Comparison of ENCODE assay signal across 17 mouse cellular contexts in genomic region chr6:77817116-77817515, GRCm38 (mm10).
DNase-seq lines count a peak whose midpoint lies in the region; ATAC-seq and TF ChIP-seq lines count a peak whose summit lies in the region.
"Had no signal": no experiment of that assay in that cellular context is flagged by ENCODE, and none has a peak within 500 bp of the region (broad histone marks: within the 10 kb centered on the region; RNA-seq: fewer than 3 reads in every experiment).

No protein-coding gene starts in this region.

- H3K27ac ChIP-seq in midbrain, embryonic 11.5 days (ENCODE audit: low read depth, low read length) = no peak overlapping the region
- H3K27ac ChIP-seq in midbrain, postnatal 0 days (ENCODE audit: low read depth, low read length) = no peak overlapping the region
- H3K27ac ChIP-seq: embryonic facial prominence, embryonic 10.5 days; embryonic facial prominence, embryonic 12.5 days; forebrain, embryonic 13.5 days; forebrain, embryonic 15.5 days had no signal

- no peak overlapping the region for H3K4me3 ChIP-seq in midbrain, embryonic 11.5 days (ENCODE audit: low read depth, low read length)
- no peak overlapping the region for H3K4me3 ChIP-seq in midbrain, postnatal 0 days (ENCODE audit: low read depth, low read length)
- H3K4me3 ChIP-seq: embryonic facial prominence, embryonic 10.5 days; embryonic facial prominence, embryonic 12.5 days; forebrain, embryonic 13.5 days; forebrain, embryonic 15.5 days had no signal

- no peak for TF ChIP-seq CTCF in midbrain, postnatal 0 days (IDR thresholded peaks at IDR 0.05)

- peak; percentile 2 for DNase-seq in adrenal gland, postnatal 10 days
- no peak for DNase-seq in adrenal gland, postnatal 4 days (ENCODE audit: low spot score in 2 of 2)
- DNase-seq in midbrain, embryonic 11.5 days (ENCODE audit: low spot score, missing footprints) = peak; percentile 80
- no peak for DNase-seq in midbrain, postnatal 0 days (ENCODE audit: low spot score)
- DNase-seq in layer of hippocampus, adult 11-12 months (ENCODE audit: low spot score) = no peak
- DNase-seq: adrenal gland, postnatal 14 days; cerebellum, adult 11-12 months; cerebellum, adult 2 months; cerebellum, adult 9-10 months; cerebellum, postnatal 10 days; cerebellum, postnatal 25 days; forebrain, postnatal 0 days had no signal

- H3K4me2 ChIP-seq in midbrain, embryonic 11.5 days = no peak overlapping the region
- no peak overlapping the region for H3K4me2 ChIP-seq in midbrain, postnatal 0 days (ENCODE audit: low read depth, low read length, poor library complexity, severe bottlenecking)
- H3K4me2 ChIP-seq: embryonic facial prominence, embryonic 12.5 days; forebrain, embryonic 13.5 days; forebrain, embryonic 15.5 days had no signal

- no peak for ATAC-seq in midbrain, embryonic 11.5 days (ENCODE audit: low FRiP score)
- ATAC-seq in midbrain, postnatal 0 days (ENCODE audit: low FRiP score) = no peak
- ATAC-seq: activated CD4-positive, CD25-positive, alpha-beta regulatory T cell, adult 4 months; forebrain, embryonic 13.5 days; forebrain, embryonic 15.5 days; forebrain, postnatal 0 days had no signal

- H3K36me3 ChIP-seq in midbrain, embryonic 11.5 days (ENCODE audit: control insufficient read depth, insufficient read depth, low read length) = no peaks in the 10 kb centered on the region
- no peaks in the 10 kb centered on the region for H3K36me3 ChIP-seq in midbrain, postnatal 0 days (ENCODE audit: insufficient read depth, low read length)
- H3K36me3 ChIP-seq: embryonic facial prominence, embryonic 10.5 days; embryonic facial prominence, embryonic 12.5 days; forebrain, embryonic 15.5 days had no signal

- H3K27me3 ChIP-seq in midbrain, embryonic 11.5 days (ENCODE audit: control insufficient read depth, insufficient read depth, low read length) = no peaks in the 10 kb centered on the region
- no peaks in the 10 kb centered on the region for H3K27me3 ChIP-seq in midbrain, postnatal 0 days (ENCODE audit: insufficient read depth, low read length)
- H3K27me3 ChIP-seq: embryonic facial prominence, embryonic 12.5 days; forebrain, embryonic 13.5 days; forebrain, embryonic 15.5 days had no signal

- H3K4me1 ChIP-seq in midbrain, embryonic 11.5 days (ENCODE audit: control insufficient read depth, insufficient read depth, low read length) = peaks cover 9% of the 10 kb centered on the region
- H3K4me1 ChIP-seq in midbrain, postnatal 0 days (ENCODE audit: insufficient read depth, low read length) = no peaks in the 10 kb centered on the region
- H3K4me1 ChIP-seq: embryonic facial prominence, embryonic 10.5 days; embryonic facial prominence, embryonic 12.5 days had no signal

- no peak overlapping the region for H3K9ac ChIP-seq in midbrain, embryonic 11.5 days (ENCODE audit: low read length)
- no peak overlapping the region for H3K9ac ChIP-seq in midbrain, postnatal 0 days (replicated peaks; ENCODE audit: low read length, poor library complexity, severe bottlenecking)
- H3K9ac ChIP-seq: embryonic facial prominence, embryonic 12.5 days; forebrain, embryonic 13.5 days; forebrain, embryonic 15.5 days; forebrain, postnatal 0 days had no signal

- no peaks in the 10 kb centered on the region for H3K9me3 ChIP-seq in midbrain, embryonic 11.5 days (ENCODE audit: control insufficient read depth, low read length)
- no peaks in the 10 kb centered on the region for H3K9me3 ChIP-seq in midbrain, postnatal 0 days (ENCODE audit: low read length)
- H3K9me3 ChIP-seq: embryonic facial prominence, embryonic 10.5 days; embryonic facial prominence, embryonic 12.5 days; forebrain, embryonic 13.5 days; forebrain, embryonic 15.5 days had no signal

- 46% methylated on average over 3 of the region's 3 CpGs for WGBS in midbrain, embryonic 11.5 days
- WGBS in midbrain, postnatal 0 days = 56% methylated on average over 3 of the region's 3 CpGs

Comparison
In these comparisons a context has a peak if more than half of its experiments do, and no peak if none do; other contexts are left out.
1. DNase-seq: peak in adrenal gland, postnatal 10 days (single experiment) and midbrain, embryonic 11.5 days (single experiment); none in adrenal gland, postnatal 4 days (0 of 2), midbrain, postnatal 0 days (single experiment) and layer of hippocampus, adult 11-12 months (single experiment).